ENCODE assay signal across 8 mouse cellular contexts in the genomic region with DNA sequence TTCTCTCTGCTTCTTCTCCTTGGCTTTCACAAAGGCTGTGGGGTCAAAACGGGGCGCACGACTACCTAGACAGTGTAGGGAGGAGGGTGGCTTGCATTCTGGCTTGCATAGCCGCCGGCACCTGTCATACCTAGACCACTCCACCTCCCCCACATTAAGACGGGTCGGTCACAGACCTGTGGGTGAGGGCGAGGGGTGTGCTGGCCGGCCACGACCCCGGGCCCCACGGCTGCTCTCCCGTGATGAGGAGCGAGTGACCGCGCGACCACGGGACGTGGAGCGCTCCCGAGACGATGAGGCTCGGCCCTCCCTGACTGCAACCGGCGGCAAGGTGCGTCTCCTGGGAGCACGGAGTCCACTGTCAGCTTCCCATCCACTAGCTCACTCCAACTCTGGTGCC. TPM values are rescaled to one million over a fixed set of nuclear protein-coding genes. Genes with fewer than 3 reads are reported as not detected.
DNase-seq lines count a peak whose midpoint lies in the region; ATAC-seq and TF ChIP-seq lines count a peak whose summit lies in the region.

No protein-coding gene starts in this region.

- peak overlapping the region; percentile 49 for H3K4me3 ChIP-seq in kidney, embryonic 15.5 days (replicated peaks)
- H3K4me3 ChIP-seq in forebrain, embryonic 10.5 days: peak overlapping the region; percentile 54
- peak overlapping the region; percentile 35 for H3K4me3 ChIP-seq in hindbrain, postnatal 0 days (ENCODE audit: low read length)
- peak overlapping the region; percentile 46 for H3K4me3 ChIP-seq in midbrain, embryonic 16.5 days (ENCODE audit: low read depth, low read length)

- peak overlapping the region; percentile 92 for H3K4me2 ChIP-seq in kidney, embryonic 15.5 days
- H3K4me2 ChIP-seq in hindbrain, postnatal 0 days (ENCODE audit: low read depth, low read length): peak overlapping the region; percentile 80
- peak overlapping the region; percentile 77 for H3K4me2 ChIP-seq in midbrain, embryonic 16.5 days (ENCODE audit: low read length)

- ATAC-seq in kidney, embryonic 15.5 days (replicated peaks; ENCODE audit: low FRiP score): peak; percentile 28; the same call in 1 of the 2 replicates
- peak; percentile 28 for ATAC-seq in hindbrain, postnatal 0 days
- peak; percentile 52 for ATAC-seq in midbrain, embryonic 16.5 days

- peaks cover 22% of the 10 kb centered on the region for H3K4me1 ChIP-seq in kidney, embryonic 15.5 days
- H3K4me1 ChIP-seq in forebrain, embryonic 10.5 days: peaks cover 28% of the 10 kb centered on the region
- peaks cover 13% of the 10 kb centered on the region for H3K4me1 ChIP-seq in hindbrain, postnatal 0 days (ENCODE audit: insufficient read depth, low read length)
- H3K4me1 ChIP-seq in midbrain, embryonic 16.5 days (ENCODE audit: control insufficient read depth, insufficient read depth, low read length): peaks cover 13% of the 10 kb centered on the region; the same call in 1 of the 2 replicates

- H3K9me3 ChIP-seq in kidney, embryonic 15.5 days (replicated peaks): no peaks in the 10 kb centered on the region
- H3K9me3 ChIP-seq in forebrain, embryonic 10.5 days: no peaks in the 10 kb centered on the region
- H3K9me3 ChIP-seq in hindbrain, postnatal 0 days (ENCODE audit: low read length): no peaks in the 10 kb centered on the region
- H3K9me3 ChIP-seq in midbrain, embryonic 16.5 days (replicated peaks; ENCODE audit: control insufficient read depth, low read length, poor library complexity, severe bottlenecking): no peaks in the 10 kb centered on the region

- H3K9ac ChIP-seq in kidney, embryonic 15.5 days: no peak overlapping the region
- H3K9ac ChIP-seq in hindbrain, postnatal 0 days (replicated peaks; ENCODE audit: low read length): peak overlapping the region; percentile 63
- H3K9ac ChIP-seq in midbrain, embryonic 16.5 days (ENCODE audit: low read depth, low read length): peak overlapping the region; percentile 61

- WGBS in kidney, embryonic 15.5 days: 23% methylated on average over 27 of the region's 27 CpGs
- WGBS in forebrain, embryonic 10.5 days: 28% methylated on average over 27 of the region's 27 CpGs
- whole genome bisulfite sequencing in hindbrain, postnatal 0 days: 31% methylated on average over 27 of the region's 27 CpGs
- WGBS in midbrain, embryonic 16.5 days: 33% methylated on average over 27 of the region's 27 CpGs

- H3K27ac ChIP-seq in kidney, embryonic 15.5 days: no peak overlapping the region
- H3K27ac ChIP-seq in forebrain, embryonic 10.5 days: no peak overlapping the region
- H3K27ac ChIP-seq in hindbrain, postnatal 0 days: peak overlapping the region; percentile 59; the same call in 1 of the 2 replicates
- no peak overlapping the region; the same call in 1 of the 2 replicates for H3K27ac ChIP-seq in midbrain, embryonic 16.5 days (ENCODE audit: low read length)

- H3K36me3 ChIP-seq in kidney, embryonic 15.5 days: peaks cover 4% of the 10 kb centered on the region; the same call in 1 of the 2 replicates
- peaks cover 12% of the 10 kb centered on the region for H3K36me3 ChIP-seq in forebrain, embryonic 10.5 days (replicated peaks)
- H3K36me3 ChIP-seq in hindbrain, postnatal 0 days (ENCODE audit: insufficient read depth, low read length): no peaks in the 10 kb centered on the region
- H3K36me3 ChIP-seq in midbrain, embryonic 16.5 days (ENCODE audit: control insufficient read depth, insufficient read depth, low read length): no peaks in the 10 kb centered on the region

- no peak for TF ChIP-seq CTCF in hindbrain, postnatal 0 days (IDR thresholded peaks at IDR 0.05; ENCODE audit: low read depth)

- intact Hi-C loops in gastrocnemius, postnatal 36 days (cut with DNase I): loop anchor here (5.0 kb wide), 1 partner anchor 114 kb away; no protein-coding TSS in a partner anchor

- no peak for DNase-seq in kidney, postnatal 10 days
- no peak for DNase-seq in forebrain, embryonic 10.5 days (ENCODE audit: extremely low spot score, low spot score)
- DNase-seq in hindbrain, postnatal 0 days (ENCODE audit: low spot score): no peak
- no peak for DNase-seq in layer of hippocampus, postnatal 14 days (ENCODE audit: low spot score in 2 of 2)
- DNase-seq in gastrocnemius, postnatal 36 days: no peak
- no peak for DNase-seq in thymus, postnatal 36 days

- peaks cover 14% of the 10 kb centered on the region for H3K27me3 ChIP-seq in kidney, embryonic 15.5 days
- H3K27me3 ChIP-seq in forebrain, embryonic 10.5 days (ENCODE audit: poor library complexity, severe bottlenecking): peaks cover 34% of the 10 kb centered on the region
- no peaks in the 10 kb centered on the region for H3K27me3 ChIP-seq in hindbrain, postnatal 0 days (ENCODE audit: insufficient read depth, low read length)
- H3K27me3 ChIP-seq in midbrain, embryonic 16.5 days (ENCODE audit: control insufficient read depth, insufficient read depth, low read depth, low read length): no peaks in the 10 kb centered on the region

RNA-seq across cellular contexts. Expression of gene Ccdc61, which starts 17.2 kb away (rescaled TPM):
- 27.7 and 28.9 TPM in 2 replicates for polyA plus RNA-seq in kidney, embryonic 15.5 days (2015; fragmentation: Nextera tagmentation; extraction: Ambion mirVana)
- 30.0 and 31.0 TPM in 2 replicates for polyA plus RNA-seq in forebrain, embryonic 10.5 days (2016; fragmentation: Nextera tagmentation; extraction: Ambion mirVana)
- 22.0 and 31.5 TPM in 2 replicates for total RNA-seq in hindbrain, postnatal 0 days (2014; rRNA removed)
- polyA plus RNA-seq in hindbrain, postnatal 0 days (2015; fragmentation: Nextera tagmentation; extraction: Ambion mirVana): 32.9 and 35.2 TPM in 2 replicates
- polyA plus RNA-seq in midbrain, embryonic 16.5 days (2015; fragmentation: Nextera tagmentation; extraction: Ambion mirVana): 24.7 and 31.2 TPM in 2 replicates
- total RNA-seq in layer of hippocampus, postnatal 14 days (2021): 10 to 100 TPM; 11.0 to 12.8 TPM
- total RNA-seq in gastrocnemius, postnatal 36 days (2021): 1 to 10 TPM; 5.2 to 6.1 TPM

RNA-seq across cellular contexts. Expression of gene Pglyrp1, which starts 21.9 kb away (rescaled TPM):
- polyA plus RNA-seq in kidney, embryonic 15.5 days (2015; fragmentation: Nextera tagmentation; extraction: Ambion mirVana): 2.3 and 4.8 TPM in 2 replicates
- polyA plus RNA-seq in forebrain, embryonic 10.5 days (2016; fragmentation: Nextera tagmentation; extraction: Ambion mirVana): 0.93 and 1.0 TPM in 2 replicates
- 29.7 and 30.2 TPM in 2 replicates for total RNA-seq in hindbrain, postnatal 0 days (2014; rRNA removed)
- 29.1 and 30.0 TPM in 2 replicates for polyA plus RNA-seq in hindbrain, postnatal 0 days (2015; fragmentation: Nextera tagmentation; extraction: Ambion mirVana)
- polyA plus RNA-seq in midbrain, embryonic 16.5 days (2015; fragmentation: Nextera tagmentation; extraction: Ambion mirVana): 25.4 and 29.9 TPM in 2 replicates
- total RNA-seq in layer of hippocampus, postnatal 14 days (2021): 10 to 100 TPM; 28.4 to 35.0 TPM
- total RNA-seq in gastrocnemius, postnatal 36 days (2021): 1 to 10 TPM in 1 of 2 experiments, under 1 TPM in 1; 0.99 to 1.3 TPM

RNA-seq across cellular contexts. Expression of gene Nova2, which starts 32.7 kb away (rescaled TPM):
- 0.67 and 0.93 TPM in 2 replicates for polyA plus RNA-seq in kidney, embryonic 15.5 days (2015; fragmentation: Nextera tagmentation; extraction: Ambion mirVana)
- 2.2 and 2.9 TPM in 2 replicates for polyA plus RNA-seq in forebrain, embryonic 10.5 days (2016; fragmentation: Nextera tagmentation; extraction: Ambion mirVana)
- 18.3 and 19.8 TPM in 2 replicates for total RNA-seq in hindbrain, postnatal 0 days (2014; rRNA removed)
- 9.2 and 9.7 TPM in 2 replicates for polyA plus RNA-seq in hindbrain, postnatal 0 days (2015; fragmentation: Nextera tagmentation; extraction: Ambion mirVana)
- 11.9 and 14.3 TPM in 2 replicates for polyA plus RNA-seq in midbrain, embryonic 16.5 days (2015; fragmentation: Nextera tagmentation; extraction: Ambion mirVana)
- total RNA-seq in layer of hippocampus, postnatal 14 days (2021): 100 to 1,000 TPM in 1 of 2 experiments, 10 to 100 TPM in 1; 93.5 to 101 TPM
- total RNA-seq in gastrocnemius, postnatal 36 days (2021): 1 to 10 TPM; 1.7 to 1.8 TPM

RNA-seq across cellular contexts. Expression of gene Mill2, which starts 53.2 kb away (rescaled TPM):
- 0.76 and 1.2 TPM in 2 replicates for polyA plus RNA-seq in kidney, embryonic 15.5 days (2015; fragmentation: Nextera tagmentation; extraction: Ambion mirVana)
- not detected in 2 replicates for polyA plus RNA-seq in forebrain, embryonic 10.5 days (2016; fragmentation: Nextera tagmentation; extraction: Ambion mirVana)
- total RNA-seq in hindbrain, postnatal 0 days (2014; rRNA removed): 1.1 and 1.5 TPM in 2 replicates
- polyA plus RNA-seq in hindbrain, postnatal 0 days (2015; fragmentation: Nextera tagmentation; extraction: Ambion mirVana): 0.72 and 0.79 TPM in 2 replicates
- polyA plus RNA-seq in midbrain, embryonic 16.5 days (2015; fragmentation: Nextera tagmentation; extraction: Ambion mirVana): 0.45 and 0.69 TPM in 2 replicates
- total RNA-seq in layer of hippocampus, postnatal 14 days (2021): 1 to 10 TPM; 1.7 to 2.0 TPM
- total RNA-seq in gastrocnemius, postnatal 36 days (2021): 1 to 10 TPM; 1.8 to 2.1 TPM
